Mouse (Mus musculus): ENCODE data around the gene Arhgap10.
A peak's percentile ranks its signal among the peaks of the same experiment; 100 is the strongest.

Arhgap10 gene

DNA sequence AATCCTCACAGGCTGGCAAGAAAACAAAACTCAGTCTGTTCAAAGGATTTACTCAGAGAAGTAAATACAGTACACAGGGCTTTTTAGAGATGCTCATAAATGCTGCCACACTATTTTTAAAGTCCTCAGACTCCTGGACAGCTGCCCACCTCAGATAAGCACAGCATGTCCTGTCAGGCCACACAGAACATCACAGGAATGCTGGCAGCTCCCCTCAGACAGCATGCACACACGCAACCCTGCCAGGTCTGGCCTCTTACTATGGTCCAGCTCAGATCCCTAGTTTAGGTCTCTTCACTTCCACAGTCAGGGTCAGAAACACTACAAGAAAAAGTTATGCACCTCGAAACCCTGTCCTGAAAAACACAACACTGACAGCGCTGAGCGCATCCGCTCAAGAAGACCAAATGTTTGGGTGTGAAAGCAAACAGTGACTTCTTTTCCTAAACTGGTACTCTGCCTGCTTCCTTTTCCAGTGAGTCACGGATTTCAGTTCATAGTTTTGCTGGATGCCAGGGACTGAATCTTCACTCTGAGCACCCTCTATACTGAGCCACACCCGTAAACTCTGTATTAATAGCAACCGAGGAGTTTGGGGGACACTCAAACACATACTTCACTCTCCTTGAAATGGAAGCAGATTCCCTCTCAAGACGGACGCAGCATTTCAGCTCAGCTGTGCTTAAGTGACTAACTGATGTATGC lies 73.4 kb downstream of the Arhgap10 start:
- peak; percentile 87 for DNase-seq (ENCODE audit: low read depth, low spot score)

DNA sequence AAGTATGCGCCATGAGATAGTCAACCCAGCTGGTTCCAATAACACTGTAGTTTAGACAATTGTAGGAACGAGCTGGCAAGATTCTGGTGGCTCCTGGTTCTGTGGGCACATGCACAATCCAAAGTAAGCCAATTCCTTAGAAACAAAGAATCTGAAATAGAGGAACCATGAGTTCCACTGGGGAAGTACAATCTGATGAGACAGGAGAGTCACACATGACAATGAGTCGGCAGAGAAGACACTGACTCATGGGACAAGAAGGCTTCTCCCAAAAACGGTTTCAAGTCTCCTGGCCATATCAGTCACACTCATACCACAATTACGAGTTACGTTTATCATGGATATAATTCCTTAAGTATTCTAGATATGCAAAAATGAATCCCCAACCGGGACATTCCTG lies 75.3 kb downstream of the Arhgap10 start:
- no peak for DNase-seq (ENCODE audit: low read depth, low spot score)

GRCm38 (mm10) chr8:77440913-77441312 lies 76.8 kb downstream of the Arhgap10 start:
- no peak for DNase-seq (ENCODE audit: low read depth, low spot score)

GRCm38 (mm10) chr8:77440324-77440880 lies 77.4 kb downstream of the Arhgap10 start:
- DNase-seq (ENCODE audit: low read depth, low spot score): no peak

GRCm38 (mm10) chr8:77439670-77440069 lies 78.1 kb downstream of the Arhgap10 start:
- no peak for DNase-seq (ENCODE audit: low read depth, low spot score)

- no peak for DNase-seq (ENCODE audit: low read depth, low spot score)
These were observed 79.8 kb downstream of the Arhgap10 start for GRCm38 (mm10) chr8:77437807-77438493.

- no peak for DNase-seq (ENCODE audit: low read depth, low spot score)
These were observed 81.5 kb downstream of the Arhgap10 start for GRCm38 (mm10) chr8:77436013-77436990.

DNA sequence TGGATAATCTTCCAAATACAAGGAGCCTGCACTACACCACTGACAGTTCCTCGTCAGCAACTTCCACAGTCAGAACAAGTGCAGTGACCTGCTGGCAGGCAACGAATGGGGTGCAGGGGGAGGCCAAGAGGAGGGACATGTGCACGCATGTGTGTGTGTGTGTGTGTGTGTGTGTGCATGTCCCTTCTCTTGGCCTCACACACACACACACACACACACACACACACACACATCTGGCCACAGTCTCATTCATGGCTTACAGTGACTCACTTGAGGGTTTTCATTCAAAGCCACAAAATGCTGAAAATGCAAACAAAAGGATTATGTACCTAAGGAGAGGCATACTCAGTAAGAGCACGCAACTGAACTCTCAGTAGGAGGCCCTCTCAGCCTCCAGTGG lies 84.5 kb downstream of the Arhgap10 start:
- DNase-seq (ENCODE audit: low read depth, low spot score): no peak

- DNase-seq (ENCODE audit: low read depth, low spot score): no peak
These were observed 85.0 kb downstream of the Arhgap10 start for GRCm38 (mm10) chr8:77432726-77433125.

- DNase-seq (ENCODE audit: low read depth, low spot score): no peak
These were observed 89.3 kb downstream of the Arhgap10 start for GRCm38 (mm10) chr8:77428420-77428819.

DNA sequence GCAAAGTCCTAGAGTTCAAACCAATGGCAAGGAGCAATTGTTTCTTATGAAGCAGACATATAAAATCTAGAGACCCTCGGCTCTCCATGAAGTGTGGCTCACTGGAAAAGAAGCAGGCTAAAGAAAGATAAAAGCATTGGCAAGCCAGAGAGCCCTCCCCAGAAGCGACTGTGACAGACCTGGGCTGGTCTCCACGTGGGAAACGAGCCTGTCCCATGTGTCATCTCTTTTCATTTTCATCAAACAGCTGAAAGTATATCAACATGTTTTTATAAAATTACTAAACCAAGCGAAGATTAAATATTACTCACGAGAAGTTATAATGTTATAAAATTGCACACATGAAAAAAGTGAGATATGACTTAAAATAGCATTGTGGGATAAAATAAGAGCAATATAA lies 89.7 kb downstream of the Arhgap10 start:
- DNase-seq (ENCODE audit: low read depth, low spot score): no peak

GRCm38 (mm10) chr8:77427438-77427837 lies 90.3 kb downstream of the Arhgap10 start:
- no peak for DNase-seq (ENCODE audit: low read depth, low spot score)

DNA sequence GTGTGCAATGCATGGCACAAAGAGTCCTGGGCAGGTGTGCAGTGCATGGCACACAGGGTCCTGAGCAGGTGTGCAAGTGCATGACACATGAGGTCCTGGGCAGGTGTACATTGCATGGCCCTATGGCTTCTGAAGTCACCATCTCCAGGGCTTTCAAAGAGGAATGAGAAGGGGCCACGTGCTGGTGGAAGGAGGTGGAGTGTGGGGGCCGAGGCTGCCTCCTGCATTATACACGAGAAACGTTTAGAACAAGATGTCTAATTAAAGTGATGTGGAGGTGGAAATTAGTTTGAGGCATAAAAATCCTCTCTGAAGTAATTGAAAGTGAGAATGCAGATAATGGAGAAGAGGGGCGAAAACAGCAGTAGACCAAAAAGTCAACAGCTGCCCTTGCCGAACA lies 93.9 kb downstream of the Arhgap10 start:
- peak; percentile 64 for DNase-seq (ENCODE audit: low read depth, low spot score)

GRCm38 (mm10) chr8:77422632-77423252 lies 95.0 kb downstream of the Arhgap10 start:
- no peak for DNase-seq (ENCODE audit: low read depth, low spot score)

GRCm38 (mm10) chr8:77421596-77421995 lies 96.2 kb downstream of the Arhgap10 start:
- DNase-seq (ENCODE audit: low read depth, low spot score): no peak

DNA sequence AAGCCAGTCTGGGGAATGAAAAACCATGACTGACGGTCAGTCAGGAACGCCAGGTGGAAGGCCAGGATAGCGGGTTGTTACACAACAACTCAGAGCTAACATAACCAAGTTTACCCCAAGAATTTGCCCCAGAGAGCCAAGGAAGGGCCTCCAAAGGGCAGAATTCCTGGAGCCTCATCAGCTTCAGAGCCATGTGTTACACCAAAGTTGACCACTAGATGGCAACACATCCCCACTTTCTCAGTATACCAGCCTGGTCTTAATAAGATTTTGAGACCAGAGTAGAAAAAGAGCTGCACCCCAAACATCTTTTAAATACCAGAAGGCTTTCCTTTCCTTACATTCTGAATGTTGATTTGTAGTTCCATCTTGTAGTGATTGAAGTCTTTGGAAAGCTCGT lies 98.0 kb downstream of the Arhgap10 start:
- peak; percentile 81 for DNase-seq (ENCODE audit: low read depth, low spot score)

- DNase-seq (ENCODE audit: low read depth, low spot score): no peak
These were observed 101.0 kb downstream of the Arhgap10 start for GRCm38 (mm10) chr8:77416738-77417137.

- DNase-seq (ENCODE audit: low read depth, low spot score): no peak
These were observed 101.7 kb downstream of the Arhgap10 start for GRCm38 (mm10) chr8:77416034-77416433.

- no peak for DNase-seq (ENCODE audit: low read depth, low spot score)
These were observed 106.5 kb downstream of the Arhgap10 start for GRCm38 (mm10) chr8:77411262-77411661.

- DNase-seq (ENCODE audit: low read depth, low spot score): no peak
These were observed 107.4 kb downstream of the Arhgap10 start for GRCm38 (mm10) chr8:77410394-77410793.

- DNase-seq (ENCODE audit: low read depth, low spot score): no peak
These were observed 109.1 kb downstream of the Arhgap10 start for GRCm38 (mm10) chr8:77408527-77409215.
